Mouse (Mus musculus): ENCODE data around the gene Grk2. TPM values are rescaled to one million over a fixed set of nuclear protein-coding genes. Genes with fewer than 3 reads are reported as not detected.

The Grk2 gene
- total RNA-seq, 1 experiment from 2014 or later, result 849 TPM

GRCm38 (mm10) chr19:4305491-4306189 lies 382 bp downstream of the Grk2 start:
- no peak for ATAC-seq (ENCODE audit: extremely low read depth, insufficient number of reproducible peaks, low FRiP score, poor library complexity, severe bottlenecking)

DNA sequence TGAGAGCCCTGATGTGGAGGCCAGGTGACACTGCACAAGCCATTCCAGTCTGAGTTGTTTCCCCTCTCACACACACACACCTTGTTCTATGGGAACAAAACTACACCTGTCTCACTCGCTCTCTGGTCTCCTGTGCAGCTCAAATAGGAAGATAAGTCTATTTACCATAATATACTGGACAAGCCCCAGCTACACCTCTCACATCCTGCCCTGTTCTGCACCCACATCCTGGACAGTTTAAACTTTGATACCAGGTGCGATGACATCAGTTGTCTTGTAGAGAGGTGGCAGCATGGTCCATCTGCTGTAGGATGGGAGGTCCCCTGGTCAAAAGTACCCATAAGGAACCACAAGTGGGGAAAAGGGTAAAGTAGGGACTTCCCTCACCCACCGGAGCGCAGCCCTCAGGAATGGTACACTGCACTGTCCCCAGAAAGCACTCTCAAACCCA lies 1.1 kb downstream of the Grk2 start:
- no peak for ATAC-seq (ENCODE audit: extremely low read depth, insufficient number of reproducible peaks, low FRiP score, poor library complexity, severe bottlenecking)

DNA sequence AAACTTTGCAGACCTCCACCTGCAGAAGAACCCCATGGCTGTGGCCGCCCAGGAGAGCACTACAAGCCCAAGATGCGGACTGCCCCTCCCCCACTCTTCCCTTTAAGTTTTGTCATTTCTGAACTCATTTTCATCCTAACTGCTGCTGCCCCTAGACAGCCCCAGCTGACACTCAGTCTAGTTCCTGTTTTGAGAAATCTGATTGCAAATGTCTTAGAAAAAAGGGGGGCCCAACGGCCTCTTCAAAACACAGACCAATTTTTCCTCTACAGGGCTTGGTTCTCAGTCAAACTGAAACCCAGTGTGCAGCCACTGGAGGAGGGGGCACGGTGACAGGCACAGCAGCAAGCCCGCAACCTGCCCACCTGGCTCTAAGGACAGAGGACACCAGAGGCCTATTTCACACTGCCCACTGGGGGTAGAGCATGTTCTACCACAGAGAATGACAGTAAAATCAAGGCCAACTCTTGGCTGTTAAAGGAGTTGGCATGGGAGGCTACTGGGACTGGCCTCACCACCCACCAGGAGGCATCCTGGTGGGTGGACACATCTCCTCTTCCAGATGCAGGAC lies 1.7 kb downstream of the Grk2 start:
- ATAC-seq (ENCODE audit: extremely low read depth, insufficient number of reproducible peaks, low FRiP score, poor library complexity, severe bottlenecking), result no peak

GRCm38 (mm10) chr19:4303640-4303995 lies 2.4 kb downstream of the Grk2 start:
- no peak for ATAC-seq (ENCODE audit: extremely low read depth, insufficient number of reproducible peaks, low FRiP score, poor library complexity, severe bottlenecking)

DNA sequence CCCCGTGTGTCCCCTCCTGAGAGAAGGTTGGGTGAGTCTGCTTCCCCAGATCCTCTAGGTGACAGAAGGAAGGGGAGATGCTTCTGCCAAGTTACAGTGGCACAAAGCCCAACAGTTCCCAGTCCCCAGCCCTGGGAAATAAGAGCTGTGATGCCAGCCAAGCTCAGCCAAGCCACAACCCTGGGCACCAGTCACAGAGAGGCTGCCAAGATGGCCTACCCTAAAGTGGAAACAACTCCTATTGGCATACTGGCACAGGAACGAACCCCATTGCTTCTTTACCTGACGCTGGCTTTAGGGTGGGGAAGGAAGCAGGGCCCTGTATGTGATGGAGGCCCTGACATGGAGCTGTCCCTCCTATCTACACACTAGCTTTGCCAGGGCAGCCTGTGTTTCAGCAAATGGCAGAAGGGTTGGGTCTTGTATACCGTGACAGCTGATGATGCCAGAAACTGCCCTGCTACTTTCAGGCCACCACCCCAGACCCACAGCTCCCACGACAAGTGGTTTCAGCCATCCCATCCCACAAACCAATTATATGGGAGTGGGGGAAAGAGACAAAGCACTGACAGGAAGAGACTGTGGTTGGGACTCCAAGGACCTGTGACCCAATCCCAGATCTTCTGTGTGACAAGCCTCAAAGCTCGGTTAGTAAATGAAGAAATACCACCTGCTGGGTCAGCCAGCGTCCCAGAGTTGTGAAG lies 2.9 kb downstream of the Grk2 start:
- no peak for ATAC-seq (ENCODE audit: extremely low read depth, insufficient number of reproducible peaks, low FRiP score, poor library complexity, severe bottlenecking)

DNA sequence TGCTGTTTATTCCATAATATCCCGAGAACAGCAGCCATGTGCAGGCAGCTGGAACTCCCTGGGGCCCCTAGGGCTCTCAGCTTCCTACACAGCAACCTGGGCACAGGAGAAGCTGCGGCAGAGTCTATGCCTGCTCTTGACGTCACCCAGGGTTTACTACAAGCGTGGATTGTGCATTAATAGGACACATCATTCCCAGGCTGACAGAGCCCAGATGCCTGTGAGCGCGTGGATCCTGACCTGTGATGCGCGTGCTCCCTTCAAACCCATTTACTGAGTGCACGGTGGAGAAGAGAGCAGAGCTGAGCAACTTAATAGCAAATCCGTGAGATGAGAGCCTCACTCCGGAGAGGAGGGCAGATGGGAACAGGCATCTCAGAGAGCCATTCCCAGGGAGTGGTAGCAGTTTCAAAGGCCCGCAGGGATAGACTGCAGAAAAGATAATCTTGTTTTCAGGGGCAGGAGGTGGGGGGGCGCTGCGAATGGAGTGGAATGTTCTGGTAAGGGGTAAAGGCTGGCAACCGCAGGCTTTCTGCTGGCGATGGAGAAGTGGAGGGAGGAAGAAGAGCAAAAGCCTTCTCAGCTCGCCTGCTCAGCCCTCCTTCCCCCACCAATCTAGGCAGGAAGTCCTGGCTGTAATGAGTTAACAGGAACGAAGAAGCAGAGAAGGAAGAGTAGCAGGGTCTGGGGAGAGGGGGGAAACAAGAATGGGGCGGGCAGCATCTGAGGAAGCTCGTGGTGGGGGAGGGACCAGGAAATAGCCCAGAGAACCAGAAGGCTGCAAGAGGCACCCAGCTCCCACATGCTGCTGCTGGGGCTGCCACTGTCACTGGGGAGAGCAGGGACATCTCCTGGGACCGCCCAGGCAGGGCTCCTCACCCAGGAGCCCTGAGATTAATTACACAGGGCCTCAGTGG lies 4.0 kb downstream of the Grk2 start:
- peak; percentile 31 for ATAC-seq (ENCODE audit: extremely low read depth, insufficient number of reproducible peaks, low FRiP score, poor library complexity, severe bottlenecking)

- ATAC-seq (ENCODE audit: extremely low read depth, insufficient number of reproducible peaks, low FRiP score, poor library complexity, severe bottlenecking), result no peak
Measured at GRCm38 (mm10) chr19:4300852-4301734, 4.9 kb downstream of the Grk2 start.

DNA sequence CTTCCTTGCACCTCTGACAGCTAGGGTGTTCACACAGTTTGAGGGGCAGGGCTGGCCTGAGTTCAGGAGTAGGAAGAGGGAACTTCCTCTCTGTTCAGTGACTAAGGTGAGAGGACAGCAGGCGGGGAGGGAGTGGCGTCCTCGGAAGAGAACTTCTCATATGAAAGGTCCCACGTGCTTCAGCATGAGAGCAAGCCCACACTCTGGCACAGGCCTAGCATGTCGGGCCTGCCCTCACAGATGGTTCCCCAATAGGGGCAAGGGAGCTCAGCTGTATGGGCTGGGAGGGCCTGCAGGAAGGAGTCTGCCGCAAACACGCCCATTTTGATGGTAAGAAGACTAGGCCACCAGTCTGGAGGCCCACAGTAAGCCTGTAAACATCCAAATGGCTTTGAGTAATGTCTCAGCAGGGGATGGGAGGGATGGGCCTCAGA lies 5.7 kb downstream of the Grk2 start:
- peak; percentile 80 for ATAC-seq (ENCODE audit: extremely low read depth, insufficient number of reproducible peaks, low FRiP score, poor library complexity, severe bottlenecking)

DNA sequence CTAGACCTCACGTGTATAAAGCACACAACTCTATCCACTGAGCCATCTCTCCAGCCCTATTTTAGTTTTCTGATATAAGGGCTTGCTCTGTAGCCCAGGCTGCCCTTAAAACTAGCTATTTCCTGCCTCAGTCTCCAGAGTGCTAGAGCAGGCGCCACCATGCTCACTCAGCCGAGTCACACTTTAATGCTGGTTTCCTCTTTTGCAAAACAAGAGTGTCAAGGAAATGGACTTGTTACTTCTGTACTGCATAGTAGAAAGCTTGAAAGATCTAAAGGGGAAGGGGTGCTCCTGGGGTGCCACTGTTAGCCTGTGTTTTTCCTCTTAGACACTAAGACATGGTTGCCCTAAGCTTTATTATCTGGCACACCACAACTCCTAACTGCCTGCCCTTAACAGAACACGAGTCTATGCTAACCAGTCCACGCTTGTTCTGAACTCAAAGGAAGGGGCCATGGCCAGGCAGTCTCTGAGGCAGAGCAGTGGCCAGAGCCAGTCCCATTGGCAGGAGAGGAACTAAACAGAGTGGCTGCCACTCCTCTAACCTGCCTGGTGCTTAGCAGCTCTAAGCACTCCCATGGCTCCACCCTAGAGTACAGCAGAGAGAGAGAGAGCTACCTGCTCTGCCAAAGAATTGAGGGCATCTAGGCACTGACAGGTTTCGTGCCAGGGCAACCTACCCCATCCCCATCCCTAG lies 6.3 kb downstream of the Grk2 start:
- no peak; the same call in 1 of the 2 replicates for ATAC-seq (ENCODE audit: extremely low read depth, insufficient number of reproducible peaks, low FRiP score, poor library complexity, severe bottlenecking)

DNA sequence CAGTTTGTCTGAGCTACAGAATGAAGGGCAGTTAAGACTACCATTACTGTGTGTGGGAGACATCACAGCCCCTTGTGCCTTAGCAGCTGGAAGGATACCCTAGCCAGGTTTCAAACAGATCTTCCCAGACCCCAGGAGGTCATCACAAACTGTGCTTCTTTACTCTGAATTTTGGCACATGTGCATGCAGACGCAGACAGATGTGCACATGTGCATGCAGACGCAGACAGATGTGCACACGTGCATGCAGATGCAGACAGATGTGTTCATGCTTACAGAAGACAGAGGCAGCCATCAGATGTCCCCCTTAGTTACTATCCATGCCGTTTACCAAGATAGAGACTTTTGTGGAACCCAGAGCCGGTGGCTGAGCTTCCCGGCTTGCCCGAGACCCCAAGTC lies 6.9 kb downstream of the Grk2 start:
- no peak for ATAC-seq (ENCODE audit: extremely low read depth, insufficient number of reproducible peaks, low FRiP score, poor library complexity, severe bottlenecking)

DNA sequence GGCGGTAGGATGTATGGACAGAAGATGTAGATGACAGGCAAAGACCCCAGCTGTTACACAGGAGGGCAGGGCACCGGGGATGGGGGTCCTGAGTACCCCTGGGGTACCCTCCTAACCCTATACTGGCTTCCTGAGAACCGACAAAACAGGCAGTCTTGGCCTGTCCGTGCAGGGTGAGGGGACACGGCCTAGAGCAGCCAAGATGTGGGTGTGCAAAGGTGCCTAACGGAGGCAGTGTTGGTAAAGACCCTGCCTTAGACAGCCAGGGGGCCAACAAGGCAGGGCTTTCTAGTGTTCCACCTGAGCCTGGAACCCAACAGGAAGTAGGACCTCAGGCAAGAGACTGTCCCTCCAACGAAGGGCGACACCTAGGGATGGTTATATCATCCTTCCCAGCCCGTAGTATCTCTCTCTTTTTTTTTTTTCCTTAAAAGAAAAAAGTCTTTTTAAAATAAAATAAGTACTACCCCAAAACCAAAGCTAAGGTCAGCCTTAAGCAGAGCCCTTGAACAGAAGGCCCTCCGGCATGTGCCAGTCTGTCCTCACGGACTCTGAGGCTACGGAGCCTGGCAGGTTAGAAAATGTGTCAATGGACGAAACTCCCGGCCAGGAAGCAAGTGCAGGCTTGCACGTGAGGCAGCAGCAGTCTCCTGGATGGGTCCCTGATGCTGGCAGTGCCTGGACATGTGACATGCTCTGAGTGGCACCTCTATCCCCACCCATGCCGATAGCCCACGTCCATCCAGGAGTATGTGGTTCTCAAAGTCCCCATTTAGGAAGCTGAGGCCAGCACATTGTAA lies 7.5 kb downstream of the Grk2 start:
- ATAC-seq (ENCODE audit: extremely low read depth, insufficient number of reproducible peaks, low FRiP score, poor library complexity, severe bottlenecking), result no peak

DNA sequence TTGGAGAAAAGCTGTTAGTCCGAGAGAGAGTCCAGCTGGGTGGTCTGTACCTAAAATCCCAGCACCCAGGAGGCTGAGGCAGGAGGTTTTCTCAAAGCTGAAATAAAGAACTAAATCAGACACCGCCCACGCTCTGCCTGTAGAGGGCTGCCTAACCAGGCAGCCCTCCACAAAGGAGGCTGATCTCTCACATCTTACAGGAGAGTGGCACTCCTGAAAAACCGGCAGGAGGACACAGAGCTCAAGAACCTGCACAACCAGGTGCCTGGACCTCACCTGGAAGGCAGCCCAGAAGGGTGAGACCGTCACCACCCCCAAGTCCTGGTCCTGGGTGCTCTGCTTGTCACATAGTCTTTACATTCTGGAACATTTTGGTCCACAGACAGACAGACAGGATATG lies 8.2 kb downstream of the Grk2 start:
- ATAC-seq (ENCODE audit: extremely low read depth, insufficient number of reproducible peaks, low FRiP score, poor library complexity, severe bottlenecking), result no peak

GRCm38 (mm10) chr19:4296611-4297010 lies 9.4 kb downstream of the Grk2 start:
- ATAC-seq (ENCODE audit: extremely low read depth, insufficient number of reproducible peaks, low FRiP score, poor library complexity, severe bottlenecking), result no peak

DNA sequence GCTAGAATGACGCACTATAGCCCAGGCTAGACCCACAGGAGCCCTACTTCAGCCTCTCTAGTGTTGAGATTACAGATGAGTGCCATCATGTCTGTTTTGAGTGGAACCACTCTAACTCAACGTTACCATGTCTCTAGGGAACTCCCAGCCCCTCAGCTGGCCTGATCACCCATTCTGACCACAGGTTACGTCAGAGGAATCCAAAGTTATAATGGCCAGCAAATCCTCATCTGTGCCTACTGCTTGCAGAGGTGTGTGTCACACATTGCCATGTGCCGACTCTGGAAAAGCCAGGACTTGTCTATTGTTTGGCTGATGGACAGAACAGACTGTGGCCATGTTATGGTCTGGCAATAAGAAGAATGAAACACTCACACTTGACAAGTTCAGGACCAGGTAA lies 10.6 kb downstream of the Grk2 start:
- no peak for ATAC-seq (ENCODE audit: extremely low read depth, insufficient number of reproducible peaks, low FRiP score, poor library complexity, severe bottlenecking)

DNA sequence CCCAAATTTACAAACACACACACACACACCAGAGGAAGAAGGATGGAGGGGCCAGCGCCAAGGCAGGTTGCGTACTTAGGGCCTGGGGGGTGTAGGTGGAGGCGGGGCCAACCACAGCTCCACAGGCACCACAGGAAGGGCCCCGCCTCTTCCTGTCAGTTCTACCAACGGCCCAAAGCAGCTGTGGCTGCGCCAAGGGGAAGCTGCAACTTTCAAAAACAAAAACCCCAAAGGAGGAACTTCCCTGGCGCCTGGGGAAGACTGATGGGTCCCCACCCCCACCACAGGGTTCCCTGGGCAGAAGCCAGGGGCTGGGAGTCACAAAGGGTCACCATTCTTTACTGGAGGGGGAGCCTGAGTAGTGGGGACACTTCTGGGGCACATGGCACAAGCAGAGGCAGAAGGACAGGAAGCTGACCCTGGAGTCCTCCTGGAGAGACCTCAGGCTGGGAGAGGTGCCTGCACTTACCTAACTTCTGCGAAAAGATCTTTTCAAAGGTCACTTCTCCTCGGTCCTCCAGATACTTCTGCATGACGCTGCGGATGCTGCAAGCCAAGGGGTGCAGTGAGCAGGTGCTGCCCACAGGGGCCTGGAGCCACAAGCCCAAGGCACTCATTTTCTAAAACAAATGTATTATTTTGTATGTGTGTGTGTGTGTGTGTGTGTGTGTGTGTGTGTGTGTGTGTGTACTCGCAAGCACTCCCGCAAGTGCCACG lies 11.5 kb downstream of the Grk2 start:
- ATAC-seq (ENCODE audit: extremely low read depth, insufficient number of reproducible peaks, low FRiP score, poor library complexity, severe bottlenecking), result peak; percentile 81

DNA sequence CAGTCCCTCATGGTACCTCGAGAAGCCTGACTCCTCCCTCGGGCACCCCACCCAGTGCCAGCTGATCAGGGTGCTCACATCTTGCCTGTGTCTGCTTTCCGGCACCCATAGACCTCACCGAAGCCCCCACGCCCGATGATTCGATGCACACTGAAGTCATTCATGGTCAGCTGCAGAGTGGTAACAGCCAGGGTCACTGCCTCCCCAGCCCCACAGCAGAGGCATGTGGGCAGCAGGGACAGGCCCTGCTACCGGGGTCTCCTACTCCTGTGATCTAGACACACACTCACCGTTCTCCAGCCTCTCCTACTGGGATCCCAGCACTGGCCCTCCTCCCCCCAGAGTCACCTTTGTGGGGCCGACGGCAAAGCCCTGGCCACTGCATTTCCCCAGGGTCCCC lies 14.9 kb downstream of the Grk2 start:
- no peak for ATAC-seq (ENCODE audit: extremely low read depth, insufficient number of reproducible peaks, low FRiP score, poor library complexity, severe bottlenecking)
